Mouse (Mus musculus) cerebellum, adult 9-10 months (tissue): ENCODE data around the gene Cldn10.
"Not testable (repeated sequence)": the region's sequence is repeated elsewhere in the genome, so short reads cannot be mapped to it uniquely, and the experiment has no call there.

ENCODE experiments used
- DNase-seq: peaks from one replicate; pipeline ENCODE4 v3.0.0; 2022

The Cldn10 gene

GRCm38 (mm10) chr14:118783326-118783935 is 4.3 kb upstream of the Cldn10 start:
- no peak for DNase-seq

- DNase-seq = no peak
These were observed 2.5 kb downstream of the Cldn10 start for GRCm38 (mm10) chr14:118790217-118790616.

- no peak for DNase-seq
These were observed 5.2 kb downstream of the Cldn10 start for GRCm38 (mm10) chr14:118792957-118793356.

GRCm38 (mm10) chr14:118793416-118793815 is 5.7 kb downstream of the Cldn10 start:
- no peak for DNase-seq

- no peak for DNase-seq
These were observed 6.5 kb downstream of the Cldn10 start for GRCm38 (mm10) chr14:118794196-118794595.

GRCm38 (mm10) chr14:118794893-118795292 is 7.2 kb downstream of the Cldn10 start:
- DNase-seq = no peak

- DNase-seq = no peak
These were observed 8.4 kb downstream of the Cldn10 start for GRCm38 (mm10) chr14:118795915-118796693.

GRCm38 (mm10) chr14:118796694-118797058 is 9.0 kb downstream of the Cldn10 start:
- no peak for DNase-seq

- no peak for DNase-seq
These were observed 9.6 kb downstream of the Cldn10 start for GRCm38 (mm10) chr14:118797270-118797669.

GRCm38 (mm10) chr14:118799918-118800317 is 12.2 kb downstream of the Cldn10 start:
- no peak for DNase-seq

GRCm38 (mm10) chr14:118803936-118804335 is 16.2 kb downstream of the Cldn10 start:
- DNase-seq = no peak

GRCm38 (mm10) chr14:118804351-118804750 is 16.6 kb downstream of the Cldn10 start:
- no peak for DNase-seq

GRCm38 (mm10) chr14:118807653-118808052 is 19.9 kb downstream of the Cldn10 start:
- no peak for DNase-seq

- not testable (repeated sequence) for DNase-seq
These were observed 20.5 kb downstream of the Cldn10 start for GRCm38 (mm10) chr14:118808183-118808582.

GRCm38 (mm10) chr14:118809686-118810085 is 22.0 kb downstream of the Cldn10 start:
- DNase-seq = no peak

GRCm38 (mm10) chr14:118811256-118811655 is 23.5 kb downstream of the Cldn10 start:
- not testable (repeated sequence) for DNase-seq

- no peak for DNase-seq
These were observed 25.4 kb downstream of the Cldn10 start for GRCm38 (mm10) chr14:118813111-118813510.

- DNase-seq = peak; percentile 23
These were observed 28.8 kb downstream of the Cldn10 start for GRCm38 (mm10) chr14:118816503-118816902.

GRCm38 (mm10) chr14:118820111-118820510 is 32.4 kb downstream of the Cldn10 start:
- peak; percentile 60 for DNase-seq

GRCm38 (mm10) chr14:118822816-118823215 is 35.1 kb downstream of the Cldn10 start:
- no peak for DNase-seq

GRCm38 (mm10) chr14:118823313-118823712 is 35.6 kb downstream of the Cldn10 start:
- DNase-seq = no peak

GRCm38 (mm10) chr14:118826346-118826745 is 38.6 kb downstream of the Cldn10 start:
- no peak for DNase-seq

GRCm38 (mm10) chr14:118827283-118827904 is 39.7 kb downstream of the Cldn10 start:
- no peak for DNase-seq
